Mouse (Mus musculus): ENCODE measurements around the gene Lyzl4.

DNA sequence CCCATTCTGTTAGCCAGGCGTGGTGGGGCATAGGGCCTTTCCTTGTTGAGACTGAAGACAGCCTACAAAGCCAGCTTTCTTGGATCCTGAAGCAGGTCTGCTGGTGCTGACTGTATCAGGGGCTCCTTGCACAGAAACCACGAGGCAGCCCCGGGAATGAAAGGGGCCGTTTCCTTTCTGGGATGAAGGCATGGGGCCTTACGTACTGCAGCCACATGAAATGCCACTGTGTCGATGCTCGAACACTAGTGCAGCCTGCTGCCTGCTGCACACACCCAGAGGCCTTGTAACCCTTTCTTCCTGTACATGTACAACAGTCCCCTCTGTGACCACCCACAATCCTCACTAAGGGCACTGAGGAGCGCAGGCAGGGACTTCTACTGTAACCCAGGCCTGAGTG, 39.3 kb upstream of the Lyzl4 start:
- TF ChIP-seq RCOR1 (conservative IDR thresholded peaks at IDR 0.05; ENCODE audit: low read depth, low read length) (no peak), MYC (IDR thresholded peaks at IDR 0.05; ENCODE audit: low read depth, low read length) (no peak), JUN (IDR thresholded peaks at IDR 0.05; ENCODE audit: insufficient read depth, low read depth, low read length) (no peak), CTCF (conservative IDR thresholded peaks at IDR 0.05 in 1 of 2, IDR thresholded peaks at IDR 0.05 in 1 of 2; ENCODE audit: low read depth in 2 of 2, low read length in 2 of 2) (no peak), POLR2A (IDR thresholded peaks at IDR 0.05; ENCODE audit: low read depth, low read length) (no peak), CHD2 (IDR thresholded peaks at IDR 0.05; ENCODE audit: low read length) (no peak), EP300 (IDR thresholded peaks at IDR 0.05; ENCODE audit: low read length) (no peak), RAD21 (IDR thresholded peaks at IDR 0.05; ENCODE audit: low read depth, low read length) (no peak), MEF2A (IDR thresholded peaks at IDR 0.05; ENCODE audit: borderline replicate concordance, low read depth, low read length) (no peak), ZC3H11A (IDR thresholded peaks at IDR 0.05; ENCODE audit: low read depth, low read length) (no peak), MAX (IDR thresholded peaks at IDR 0.05; ENCODE audit: low read length) (no peak)
